Mouse (Mus musculus) heart, adult 2 months (tissue): ENCODE results near the gene Ms4a18.

Experiments
- CTCF ChIP-seq: fragments of 200-600 bp; IDR thresholded peaks from 2 replicates; pipeline ENCODE4 v1.8.1; 2022; ENCODE audit warnings: antibody characterized with exemption, mild to moderate bottlenecking, moderate library complexity
- EP300 ChIP-seq: fragments of 200-500 bp; IDR thresholded peaks from 2 replicates; pipeline ENCODE4 v1.6.1; 2011; ENCODE audit warnings: low read depth, low read length, control low read depth; ENCODE audit not compliant: insufficient read depth
- POLR2A ChIP-seq: fragments of 200-500 bp; IDR thresholded peaks from 2 replicates; pipeline ENCODE4 v1.6.1; 2011; ENCODE audit warnings: mild to moderate bottlenecking, low read depth, low read length, control low read depth; ENCODE audit not compliant: insufficient read depth

DNA sequence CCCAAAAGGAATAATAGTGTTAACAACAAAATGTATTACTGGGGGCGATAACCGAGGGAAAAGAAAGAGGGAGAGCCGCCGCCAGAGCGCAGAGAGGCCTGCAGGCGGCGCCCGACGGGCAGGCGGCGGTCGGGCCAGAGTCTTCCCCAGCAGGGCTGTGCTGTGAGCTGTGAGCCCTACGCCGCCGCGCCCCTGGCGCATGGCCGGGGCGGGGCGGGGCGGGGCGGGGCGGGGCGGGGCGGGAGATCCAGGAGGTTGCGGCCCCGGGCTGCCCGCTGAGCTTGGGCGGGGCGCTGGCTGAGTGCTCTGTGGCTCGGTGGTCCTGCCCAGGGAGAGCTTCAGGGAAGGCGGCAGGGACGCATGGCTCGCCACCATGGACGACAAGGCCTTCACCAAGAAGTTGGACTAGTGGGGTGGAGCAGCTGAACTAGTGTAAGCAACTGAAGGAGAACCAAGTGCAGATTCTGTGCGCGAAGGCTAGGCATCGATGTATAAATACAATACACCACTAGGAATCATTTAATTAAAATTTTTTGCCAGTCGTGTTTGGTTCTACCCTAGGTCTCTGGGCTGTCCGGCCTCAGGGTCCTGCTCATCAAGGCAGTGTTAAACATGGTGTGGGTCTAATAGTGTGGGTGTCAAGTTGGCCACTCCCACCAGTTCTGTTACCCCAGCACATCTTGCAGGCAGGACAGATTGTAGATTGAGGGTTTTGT lies 27.3 kb upstream of the Ms4a18 start:
- peak; percentile 69; the same call in 1 of the 2 replicates for TF ChIP-seq POLR2A
- TF ChIP-seq CTCF: peak; percentile 83
- no peak for TF ChIP-seq EP300
